Mouse (Mus musculus) fat pad, adult 2 months (tissue): ENCODE measurements at regions not wholly inside any gene's neighbourhood (a gene's known extent, or its start where the extent isn't known, plus 50 kb on each side); places are given as distances from the start of the nearest gene placed in this dataset.

Experiments
- DNase-seq: peaks from one replicate; pipeline ENCODE4 v3.0.0-alpha.2; 2011; ENCODE audit warnings: low read depth, low spot score; ENCODE audit errors: extremely low read depth

GRCm38 (mm10) chr3:9884691-9885354 is 203.1 kb upstream of the Gm9833 start:
- no peak for DNase-seq

GRCm38 (mm10) chr3:9885565-9885964 is 202.3 kb upstream of the Gm9833 start:
- DNase-seq, result no peak

- no peak for DNase-seq
Observed at GRCm38 (mm10) chr3:9886077-9886476, 201.8 kb upstream of the Gm9833 start.

GRCm38 (mm10) chr3:9886765-9887626 is 200.9 kb upstream of the Gm9833 start:
- DNase-seq, result no peak

- no peak for DNase-seq
Observed at GRCm38 (mm10) chr3:9887627-9887994, 200.3 kb upstream of the Gm9833 start.

GRCm38 (mm10) chr3:9888051-9888450 is 199.9 kb upstream of the Gm9833 start:
- no peak for DNase-seq

GRCm38 (mm10) chr3:9892884-9893494 is 194.9 kb upstream of the Gm9833 start:
- no peak for DNase-seq

GRCm38 (mm10) chr3:9895396-9896135 is 192.3 kb upstream of the Gm9833 start:
- DNase-seq, result no peak

- no peak for DNase-seq
Observed at GRCm38 (mm10) chr3:9896303-9896702, 191.6 kb upstream of the Gm9833 start.

- no peak for DNase-seq
Observed at GRCm38 (mm10) chr3:9901663-9902062, 186.2 kb upstream of the Gm9833 start.

GRCm38 (mm10) chr3:9913357-9913756 is 174.6 kb upstream of the Gm9833 start:
- no peak for DNase-seq

GRCm38 (mm10) chr3:9916538-9917106 is 171.3 kb upstream of the Gm9833 start:
- no peak for DNase-seq

- peak; percentile 82 for DNase-seq
Observed at GRCm38 (mm10) chr3:9920331-9920730, 167.6 kb upstream of the Gm9833 start.

GRCm38 (mm10) chr3:9921730-9922129 is 166.2 kb upstream of the Gm9833 start:
- DNase-seq, result no peak

GRCm38 (mm10) chr3:9922541-9923046 is 165.3 kb upstream of the Gm9833 start:
- no peak for DNase-seq

- DNase-seq, result no peak
Observed at GRCm38 (mm10) chr3:9924630-9925029, 163.3 kb upstream of the Gm9833 start.

GRCm38 (mm10) chr3:9936853-9937441 is 151.0 kb upstream of the Gm9833 start:
- DNase-seq, result no peak

- no peak for DNase-seq
Observed at GRCm38 (mm10) chr3:9938651-9939050, 149.3 kb upstream of the Gm9833 start.

GRCm38 (mm10) chr3:9942631-9943030 is 145.3 kb upstream of the Gm9833 start:
- DNase-seq, result no peak

- no peak for DNase-seq
Observed at GRCm38 (mm10) chr3:9947357-9948065, 140.4 kb upstream of the Gm9833 start.
